Mouse (Mus musculus) retina, postnatal 1 day (tissue): ENCODE results near the gene Depdc7.
A peak's percentile ranks its signal among the peaks of the same experiment; 100 is the strongest.

Source experiments
- DNase-seq: peaks from one replicate; pipeline ENCODE4 v3.0.0-alpha.2; 2012

Depdc7 gene

GRCm38 (mm10) chr2:104742741-104743064, at the start of gene Depdc7:
Depdc7 (minus strand) TSS chr2:104742878.
- peak; percentile 88 for DNase-seq

GRCm38 (mm10) chr2:104774763-104775162, 32.1 kb upstream of the Depdc7 start:
- DNase-seq = peak; percentile 45

GRCm38 (mm10) chr2:104768697-104769096, 26.0 kb upstream of the Depdc7 start:
- no peak for DNase-seq

GRCm38 (mm10) chr2:104764018-104764417, 21.3 kb upstream of the Depdc7 start:
- no peak for DNase-seq

GRCm38 (mm10) chr2:104763134-104763703, 20.5 kb upstream of the Depdc7 start:
- no peak for DNase-seq

GRCm38 (mm10) chr2:104750611-104751010, 7.9 kb upstream of the Depdc7 start:
- DNase-seq = peak; percentile 51

GRCm38 (mm10) chr2:104748652-104749183, 6.0 kb upstream of the Depdc7 start:
- no peak for DNase-seq

- DNase-seq = no peak
These were observed 3.6 kb upstream of the Depdc7 start for GRCm38 (mm10) chr2:104746251-104746650.

- DNase-seq = no peak
These were observed 1.3 kb upstream of the Depdc7 start for GRCm38 (mm10) chr2:104743971-104744370.

GRCm38 (mm10) chr2:104743160-104743559, 482 bp upstream of the Depdc7 start:
- no peak for DNase-seq

- peak; percentile 11 for DNase-seq
These were observed 560 bp downstream of the Depdc7 start for GRCm38 (mm10) chr2:104741896-104742740.

- DNase-seq = peak; percentile 15
These were observed 1.5 kb downstream of the Depdc7 start for GRCm38 (mm10) chr2:104741015-104741758.

- DNase-seq = no peak
These were observed 2.3 kb downstream of the Depdc7 start for GRCm38 (mm10) chr2:104740248-104740949.

GRCm38 (mm10) chr2:104739691-104740090, 3.0 kb downstream of the Depdc7 start:
- DNase-seq = no peak

- DNase-seq = no peak
These were observed 6.4 kb downstream of the Depdc7 start for GRCm38 (mm10) chr2:104736241-104736640.

GRCm38 (mm10) chr2:104732562-104733256, 10.0 kb downstream of the Depdc7 start:
- DNase-seq = no peak

- no peak for DNase-seq
These were observed 10.6 kb downstream of the Depdc7 start for GRCm38 (mm10) chr2:104732033-104732444.

- DNase-seq = no peak
These were observed 15.3 kb downstream of the Depdc7 start for GRCm38 (mm10) chr2:104727369-104727768.

- no peak for DNase-seq
These were observed 20.7 kb downstream of the Depdc7 start for GRCm38 (mm10) chr2:104722021-104722420.

GRCm38 (mm10) chr2:104717827-104718226, 24.9 kb downstream of the Depdc7 start:
- DNase-seq = no peak

- no peak for DNase-seq
These were observed 25.4 kb downstream of the Depdc7 start for GRCm38 (mm10) chr2:104717231-104717735.

- DNase-seq = no peak
These were observed 26.4 kb downstream of the Depdc7 start, which contains the start of gene Pin1rt1 for GRCm38 (mm10) chr2:104716279-104716678. Pin1rt1 (minus strand) TSS chr2:104716379.
